Mouse (Mus musculus) cerebellum, postnatal 10 days (tissue): ENCODE measurements around the gene Odf3.

Experiments used
- DNase-seq, 2 experiments: peaks; one replicate each; pipeline ENCODE4 v3.0.0; 2021; ENCODE audit warnings: mixed read lengths in 2 of 2

Odf3 gene

GRCm38 (mm10) chr7:140847755-140848580 lies at the start of gene Odf3:
TSS of gene Odf3 (plus strand) at chr7:140847805.
- peak; percentile 43 to 54 for DNase-seq

- no peak for DNase-seq
These were observed 49.4 kb upstream of the Odf3 start for GRCm38 (mm10) chr7:140798212-140798611.

- DNase-seq, result no peak
These were observed 45.0 kb upstream of the Odf3 start for GRCm38 (mm10) chr7:140802629-140803028.

GRCm38 (mm10) chr7:140805704-140806103 lies 41.9 kb upstream of the Odf3 start:
- peak; percentile 50 for DNase-seq

- DNase-seq, result no peak
These were observed 37.1 kb upstream of the Odf3 start for GRCm38 (mm10) chr7:140810496-140810895.

- peak in 1 of 2 experiments; percentile 35 for DNase-seq
These were observed 35.9 kb upstream of the Odf3 start for GRCm38 (mm10) chr7:140811714-140812113.

GRCm38 (mm10) chr7:140812850-140813249 lies 34.8 kb upstream of the Odf3 start:
- no peak for DNase-seq

GRCm38 (mm10) chr7:140820173-140820572 lies 27.4 kb upstream of the Odf3 start:
- DNase-seq, result peak; percentile 43 to 50

- DNase-seq, result peak; percentile 14 to 39
These were observed 26.3 kb upstream of the Odf3 start for GRCm38 (mm10) chr7:140821305-140821652.

GRCm38 (mm10) chr7:140821653-140822329 lies 25.8 kb upstream of the Odf3 start, which contains the start of gene Zfp941:
TSS of gene Zfp941 (minus strand) at chr7:140822178.
- peak; percentile 91 to 96 for DNase-seq

GRCm38 (mm10) chr7:140822731-140823130 lies 24.9 kb upstream of the Odf3 start:
- no peak for DNase-seq

GRCm38 (mm10) chr7:140828171-140828881 lies 19.3 kb upstream of the Odf3 start:
- peak; percentile 73 to 80 for DNase-seq

GRCm38 (mm10) chr7:140831447-140831846 lies 16.2 kb upstream of the Odf3 start:
- DNase-seq, result no peak

- no peak for DNase-seq
These were observed 14.3 kb upstream of the Odf3 start for GRCm38 (mm10) chr7:140833341-140833740.

GRCm38 (mm10) chr7:140834968-140835757 lies 12.4 kb upstream of the Odf3 start, which contains the start of gene Urah:
TSS of gene Urah (plus strand) at chr7:140835018.
- DNase-seq, result peak in 1 of 2 experiments; percentile 35

- DNase-seq, result no peak
These were observed 11.9 kb upstream of the Odf3 start for GRCm38 (mm10) chr7:140835758-140836087.

GRCm38 (mm10) chr7:140836243-140837115 lies 11.1 kb upstream of the Odf3 start:
- no peak for DNase-seq

- no peak for DNase-seq
These were observed 8.0 kb upstream of the Odf3 start for GRCm38 (mm10) chr7:140839556-140839955.

GRCm38 (mm10) chr7:140840750-140841735 lies 6.6 kb upstream of the Odf3 start:
- no peak for DNase-seq

- DNase-seq, result no peak
These were observed 3.8 kb upstream of the Odf3 start for GRCm38 (mm10) chr7:140843806-140844205.
